Mouse (Mus musculus) megakaryocyte, embryonic 14.5 days (primary cell): ENCODE results near the gene Sh3glb2.

ENCODE experiments used
- FLI1 ChIP-seq: IDR thresholded peaks from 2 replicates; pipeline ENCODE4 v1.6.1; 2012; ENCODE audit warnings: low read length, inconsistent platforms, mixed read lengths
- GATA1 ChIP-seq: IDR thresholded peaks from 3 replicates; pipeline ENCODE4 v1.6.1; 2012; ENCODE audit warnings: mixed read lengths, low read length, inconsistent platforms, borderline replicate concordance

DNA sequence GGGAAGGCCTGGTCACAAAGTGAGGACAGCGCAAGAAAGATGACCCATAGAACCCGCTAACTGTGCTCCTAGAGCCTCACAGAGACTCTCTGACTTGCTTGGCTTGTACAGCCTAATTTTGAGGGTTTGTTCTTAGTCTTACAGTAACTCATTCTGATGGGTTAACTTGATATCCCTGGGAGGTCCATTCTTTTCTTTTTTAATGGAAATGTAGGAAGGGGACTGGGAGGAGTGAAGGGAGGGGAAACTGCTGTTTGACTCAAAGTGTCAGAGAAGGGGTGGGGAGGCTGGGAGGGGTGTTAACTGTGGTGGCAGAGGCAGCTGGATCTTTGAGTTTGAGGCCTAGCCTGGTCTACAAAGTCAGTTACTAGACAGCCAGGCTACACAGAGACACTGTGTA is 23.8 kb downstream of the Sh3glb2 start:
- TF ChIP-seq GATA1: no peak
- TF ChIP-seq FLI1: no peak
